Comparison of ENCODE assay signal across 15 mouse cellular contexts in the genomic region with DNA sequence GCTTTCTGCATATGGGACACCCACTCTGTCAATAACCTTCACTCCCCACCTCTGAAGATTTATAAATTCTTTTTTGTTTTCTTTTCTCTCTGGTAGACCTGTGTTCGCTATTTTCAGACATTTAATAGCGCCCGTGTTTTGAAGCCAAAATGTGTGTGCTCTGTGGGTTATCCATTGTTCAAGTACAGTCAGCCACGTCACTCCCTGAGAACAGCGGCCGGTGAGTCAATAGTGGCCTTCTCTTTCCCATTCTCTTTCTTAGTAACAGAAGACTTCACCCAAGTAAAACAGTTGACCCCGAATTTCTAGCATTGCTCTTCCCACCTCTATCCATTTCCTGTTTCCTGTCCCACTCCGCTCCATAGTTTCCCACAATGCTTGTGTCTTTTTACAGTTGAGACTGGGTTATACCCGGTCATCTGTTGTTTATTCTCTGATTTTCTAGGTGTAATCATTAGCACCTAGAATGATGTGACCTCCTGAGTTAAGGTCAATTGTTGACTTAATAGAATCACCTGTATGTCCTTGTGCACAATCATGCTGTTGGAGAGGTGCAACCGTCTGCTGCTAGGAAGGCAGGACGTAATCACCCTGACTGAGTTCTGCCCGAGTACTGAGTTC. TPM values are rescaled to one million over a fixed set of nuclear protein-coding genes. Genes with fewer than 3 reads are reported as not detected.
"Had no signal": no experiment of that assay in that cellular context is flagged by ENCODE, and none has a peak within 500 bp of the region (broad histone marks: within the 10 kb centered on the region; RNA-seq: fewer than 3 reads in every experiment).

No protein-coding gene starts in this region.

- H3K9ac ChIP-seq: limb, embryonic 13.5 days; liver, embryonic 15.5 days; lung, embryonic 14.5 days; midbrain, embryonic 12.5 days; neural tube, embryonic 13.5 days; stomach, embryonic 15.5 days had no signal

- H3K9me3 ChIP-seq: limb, embryonic 13.5 days; liver, embryonic 15.5 days; megakaryocyte, embryonic 14.5 days; midbrain, embryonic 12.5 days; neural tube, embryonic 13.5 days; stomach, embryonic 15.5 days had no signal

- ATAC-seq: midbrain, embryonic 16.5 days had no signal

- H3K4me1 ChIP-seq: limb, embryonic 13.5 days; midbrain, embryonic 12.5 days; neural tube, embryonic 13.5 days; stomach, embryonic 15.5 days had no signal

- H3K4me2 ChIP-seq: limb, embryonic 13.5 days; liver, embryonic 15.5 days; lung, embryonic 14.5 days; midbrain, embryonic 12.5 days; neural tube, embryonic 13.5 days; stomach, embryonic 15.5 days had no signal

- DNase-seq: kidney, postnatal 10 days; left cerebral cortex, postnatal 4 days; lung, embryonic 14.5 days; lung, postnatal 10 days; right cerebral cortex, postnatal 14 days; thymus, postnatal 4 days had no signal

- H3K4me3 ChIP-seq: limb, embryonic 13.5 days; liver, embryonic 15.5 days; megakaryocyte, embryonic 14.5 days; midbrain, embryonic 12.5 days; neural tube, embryonic 13.5 days; stomach, embryonic 15.5 days had no signal

- H3K27me3 ChIP-seq: limb, embryonic 13.5 days; liver, embryonic 15.5 days; megakaryocyte, embryonic 14.5 days; midbrain, embryonic 12.5 days; neural tube, embryonic 13.5 days; stomach, embryonic 15.5 days had no signal

- H3K27ac ChIP-seq: limb, embryonic 13.5 days; liver, embryonic 15.5 days; macrophage; midbrain, embryonic 12.5 days; neural tube, embryonic 13.5 days; stomach, embryonic 15.5 days had no signal

RNA-seq across cellular contexts. Expression of gene Lrrc39, which starts 42.5 kb away (rescaled TPM):
- total RNA-seq: left cerebral cortex, adult 18-20 months; left cerebral cortex, postnatal 4 days had no signal
